Mouse (Mus musculus) embryonic facial prominence, embryonic 15.5 days (tissue): ENCODE measurements around the gene Cela1. TPM values are rescaled to one million over a fixed set of nuclear protein-coding genes. Genes with fewer than 3 reads are reported as not detected.

Experiments used
- ATAC-seq: fragments of 200-750 bp; cut with Nextera tagmentation; 2 replicates; pipeline ENCODE4 v1.8.0; 2017; ENCODE audit warnings: low read depth, moderate TSS enrichment; ENCODE audit not compliant: insufficient number of reproducible peaks, low FRiP score, low TSS enrichment
- H3K27ac ChIP-seq: fragments of 300-500 bp; sonication (generic); replicated peaks from 2 replicates; pipeline ENCODE4 v1.5.1; 2015; ENCODE audit warnings: mild to moderate bottlenecking, inconsistent platforms
- H3K27me3 ChIP-seq: fragments of 300-500 bp; sonication (generic); 2 replicates; pipeline ENCODE4 v1.6.1; 2015; ENCODE audit warnings: inconsistent platforms
- H3K36me3 ChIP-seq: fragments of 300-500 bp; sonication (generic); 2 replicates; pipeline ENCODE4 v1.6.1; 2015; ENCODE audit warnings: mild to moderate bottlenecking, inconsistent platforms
- H3K4me1 ChIP-seq: fragments of 300-500 bp; sonication (generic); 2 replicates; pipeline ENCODE4 v1.6.1; 2015; ENCODE audit warnings: inconsistent platforms
- H3K4me2 ChIP-seq: fragments of 300-500 bp; sonication (generic); replicated peaks from 2 replicates; pipeline ENCODE4 v1.6.1; 2015; ENCODE audit warnings: mild to moderate bottlenecking, inconsistent platforms
- H3K4me3 ChIP-seq: fragments of 300-500 bp; sonication (generic); replicated peaks from 2 replicates; pipeline ENCODE4 v1.5.1; 2015; ENCODE audit warnings: mild to moderate bottlenecking, inconsistent platforms
- H3K9ac ChIP-seq: fragments of 300-500 bp; sonication (generic); 2 replicates; pipeline ENCODE4 v1.6.1; 2015; ENCODE audit warnings: inconsistent platforms
- H3K9me3 ChIP-seq: fragments of 300-500 bp; sonication (generic); replicated peaks from 2 replicates; pipeline ENCODE4 v1.6.1; 2016; ENCODE audit warnings: inconsistent platforms
- WGBS: fragments of 180-500 bp; shearing (Covaris S2); methylation state at CpG from one replicate; pipeline ENCODE4 v1.1.7; 2015; 5-methylcytosine and 5-hydroxymethylcytosine counted together
- polyA plus RNA-seq: library from polyadenylated mRNA; unstranded; fragments of >200 nt; fragmentation: Nextera tagmentation; extraction: Ambion mirVana; gene quantifications from 2 replicates; pipeline ENCODE4 v1.2.1, GENCODE M21; 2015

Cela1 gene
- polyA plus RNA-seq, 1 experiment from 2014 or later: 5.3 TPM

- Histone ChIP-seq H3K4me3 (no peak overlapping the region), H3K27ac (no peak overlapping the region), H3K36me3 (no peaks in the 10 kb centered on the region), H3K4me1 (no peaks in the 10 kb centered on the region), H3K27me3 (no peaks in the 10 kb centered on the region), H3K9ac (no peak overlapping the region), H3K4me2 (no peak overlapping the region), H3K9me3 (no peaks in the 10 kb centered on the region)
- ATAC-seq: no peak
- 80% methylated on average over 1 of the region's 1 CpGs for WGBS
Measured at GRCm38 (mm10) chr15:100654271-100654670, 33.5 kb downstream of the Cela1 start.

GRCm38 (mm10) chr15:100651610-100652009, 36.1 kb downstream of the Cela1 start:
- Histone ChIP-seq H3K27ac (0 out of 2 replicates have a peak overlapping the region, but pooled peaks have one; percentile 55), H3K4me1 (0 out of 2 replicates have a peak, but pooled peaks cover 3% of the 10 kb centered on the region), H3K9me3 (no peaks in the 10 kb centered on the region), H3K9ac (no peak overlapping the region), H3K4me2 (no peak overlapping the region), H3K27me3 (no peaks in the 10 kb centered on the region), H3K4me3 (no peak overlapping the region), H3K36me3 (no peaks in the 10 kb centered on the region)
- ATAC-seq: no peak; the same call in 1 of the 2 replicates
- 70% methylated on average over 9 of the region's 9 CpGs for WGBS

- H3K27me3 ChIP-seq: no peaks in the 10 kb centered on the region
- H3K4me1 ChIP-seq: 0 out of 2 replicates have a peak, but pooled peaks cover 3% of the 10 kb centered on the region
- no peaks in the 10 kb centered on the region for H3K9me3 ChIP-seq
- no peak overlapping the region for H3K9ac ChIP-seq
- no peak overlapping the region for H3K4me2 ChIP-seq
- 80% methylated on average over 10 of the region's 10 CpGs for WGBS
- no peak overlapping the region for H3K27ac ChIP-seq
- ATAC-seq: no peak
- no peak overlapping the region for H3K4me3 ChIP-seq
- H3K36me3 ChIP-seq: no peaks in the 10 kb centered on the region
Measured at GRCm38 (mm10) chr15:100650111-100650510, 37.6 kb downstream of the Cela1 start.

GRCm38 (mm10) chr15:100646161-100646560, 41.6 kb downstream of the Cela1 start:
- 0 out of 2 replicates have a peak, but pooled peaks cover 3% of the 10 kb centered on the region for H3K4me1 ChIP-seq
- no peak overlapping the region for H3K27ac ChIP-seq
- H3K36me3 ChIP-seq: no peaks in the 10 kb centered on the region
- no peak overlapping the region for H3K4me2 ChIP-seq
- no peak overlapping the region for H3K9ac ChIP-seq
- no peaks in the 10 kb centered on the region for H3K27me3 ChIP-seq
- H3K9me3 ChIP-seq: no peaks in the 10 kb centered on the region
- no peak for ATAC-seq
- H3K4me3 ChIP-seq: no peak overlapping the region
- WGBS: 76% methylated on average over 6 of the region's 6 CpGs

GRCm38 (mm10) chr15:100642451-100642850, 45.3 kb downstream of the Cela1 start:
- Histone ChIP-seq H3K4me3 (no peak overlapping the region), H3K9me3 (no peaks in the 10 kb centered on the region), H3K27me3 (peaks cover 15% of the 10 kb centered on the region), H3K4me1 (peaks cover 8% of the 10 kb centered on the region; the same call in 1 of the 2 replicates), H3K4me2 (no peak overlapping the region), H3K27ac (no peak overlapping the region), H3K9ac (no peak overlapping the region), H3K36me3 (no peaks in the 10 kb centered on the region)
- WGBS: 88% methylated on average over 7 of the region's 7 CpGs
- no peak for ATAC-seq

GRCm38 (mm10) chr15:100641226-100641810, 46.4 kb downstream of the Cela1 start:
- ATAC-seq: no peak
- H3K9me3 ChIP-seq: no peaks in the 10 kb centered on the region
- H3K9ac ChIP-seq: no peak overlapping the region
- no peaks in the 10 kb centered on the region for H3K36me3 ChIP-seq
- H3K27me3 ChIP-seq: peaks cover 27% of the 10 kb centered on the region
- H3K4me3 ChIP-seq: no peak overlapping the region
- H3K4me1 ChIP-seq: peaks cover 19% of the 10 kb centered on the region
- no peak overlapping the region for H3K4me2 ChIP-seq
- no peak overlapping the region; the same call in 1 of the 2 replicates for H3K27ac ChIP-seq
- 67% methylated on average over 16 of the region's 16 CpGs for WGBS

GRCm38 (mm10) chr15:100639972-100640750, 47.6 kb downstream of the Cela1 start:
- peak overlapping the region; percentile 34; the same call in 1 of the 2 replicates for H3K27ac ChIP-seq
- H3K4me2 ChIP-seq: no peak overlapping the region
- no peak for ATAC-seq
- peaks cover 25% of the 10 kb centered on the region for H3K4me1 ChIP-seq
- WGBS: 67% methylated on average over 16 of the region's 16 CpGs
- no peak overlapping the region for H3K4me3 ChIP-seq
- H3K9ac ChIP-seq: no peak overlapping the region
- H3K9me3 ChIP-seq: no peaks in the 10 kb centered on the region
- no peaks in the 10 kb centered on the region for H3K36me3 ChIP-seq
- H3K27me3 ChIP-seq: peaks cover 38% of the 10 kb centered on the region

GRCm38 (mm10) chr15:100637661-100638060, 50.1 kb downstream of the Cela1 start:
- no peak for ATAC-seq
- Histone ChIP-seq H3K9me3 (no peaks in the 10 kb centered on the region), H3K4me1 (peaks cover 25% of the 10 kb centered on the region), H3K27ac (no peak overlapping the region), H3K36me3 (no peaks in the 10 kb centered on the region), H3K4me2 (peak overlapping the region; percentile 98; the same call in 1 of the 2 replicates), H3K27me3 (peaks cover 53% of the 10 kb centered on the region), H3K9ac (no peak overlapping the region), H3K4me3 (peak overlapping the region; percentile 56; the same call in 1 of the 2 replicates)
- 15% methylated on average over 6 of the region's 6 CpGs for WGBS

GRCm38 (mm10) chr15:100636700-100637501, 50.8 kb downstream of the Cela1 start, which contains the start of gene Smagp:
Smagp (minus strand) TSS chr15:100636940.
- Histone ChIP-seq H3K4me2 (peak within 1 kb of the TSS; percentile 98), H3K9me3 (no peaks in the 10 kb centered on the region), H3K27ac (peak within 1 kb of the TSS; percentile 65), H3K36me3 (no peaks in the 10 kb centered on the region), H3K4me3 (peak within 1 kb of the TSS; percentile 56), H3K27me3 (peaks cover 53% of the 10 kb centered on the region), H3K9ac (peak within 1 kb of the TSS; percentile 39), H3K4me1 (peaks cover 25% of the 10 kb centered on the region)
- no peak for ATAC-seq
- WGBS: under 1% methylated on average over 77 of the region's 77 CpGs

GRCm38 (mm10) chr15:100635851-100636645, 51.7 kb downstream of the Cela1 start:
- Histone ChIP-seq H3K4me1 (peaks cover 25% of the 10 kb centered on the region), H3K27me3 (peaks cover 53% of the 10 kb centered on the region), H3K9ac (peak overlapping the region; percentile 39), H3K4me3 (peak overlapping the region; percentile 56), H3K9me3 (no peaks in the 10 kb centered on the region), H3K4me2 (peak overlapping the region; percentile 98), H3K36me3 (no peaks in the 10 kb centered on the region), H3K27ac (peak overlapping the region; percentile 65)
- WGBS: 2% methylated on average over 38 of the region's 38 CpGs
- no peak for ATAC-seq
